Mouse (Mus musculus): ENCODE measurements around the gene Tmem252. TPM values are rescaled to one million over a fixed set of nuclear protein-coding genes. Genes with fewer than 3 reads are reported as not detected.

The Tmem252 gene
- polyA plus RNA-seq, 1 experiment from 2014 or later: 5.8 TPM

Other genes starting within 250 kb of the Tmem252 start
- 48.0 and 49.7 TPM in 2 replicates for gene Fam122a, start 196.7 kb upstream of the Tmem252 start, polyA plus RNA-seq (2015; fragmentation: Nextera tagmentation; extraction: Ambion mirVana)
- gene Pip5k1b, start 118.1 kb upstream of the Tmem252 start, polyA plus RNA-seq (2015; fragmentation: Nextera tagmentation; extraction: Ambion mirVana): 2.6 and 2.9 TPM in 2 replicates
- 2.0 and 2.8 TPM in 2 replicates for gene Pgm5, start 187.8 kb downstream of the Tmem252 start, polyA plus RNA-seq (2015; fragmentation: Nextera tagmentation; extraction: Ambion mirVana)
- gene Gm10053, start 201.7 kb downstream of the Tmem252 start, polyA plus RNA-seq (2015; fragmentation: Nextera tagmentation; extraction: Ambion mirVana): 279 and 310 TPM in 2 replicates
- gene Foxd4, start 227.2 kb downstream of the Tmem252 start, polyA plus RNA-seq (2015; fragmentation: Nextera tagmentation; extraction: Ambion mirVana): not detected in 2 replicates

Measured in kidney, embryonic 15.5 days (tissue).